Mouse (Mus musculus): Measurements from ENCODE around the gene Mcu.

- TF ChIP-seq CTCF (conservative IDR thresholded peaks at IDR 0.05; ENCODE audit: low read length) (no peak), POU5F1 (IDR thresholded peaks at IDR 0.05; ENCODE audit: borderline replicate concordance, low read length) (no peak), NANOG (IDR thresholded peaks at IDR 0.05; ENCODE audit: borderline replicate concordance, low read length) (no peak)
Observed at GRCm38 (mm10) chr10:59520701-59521100, 95.8 kb downstream of the Mcu start.

Data from E14TG2a.4 (cell line).